Mouse (Mus musculus) liver, adult 2 months (tissue): ENCODE data around the gene 4930550C14Rik. TPM values are rescaled to one million over a fixed set of nuclear protein-coding genes. Genes with fewer than 3 reads are reported as not detected.

ENCODE experiments used
- DNase-seq: peaks from one replicate; pipeline ENCODE4 v3.0.0-alpha.2; 2011; ENCODE audit warnings: low read depth, low spot score; ENCODE audit errors: extremely low read depth
- H3K27ac ChIP-seq: fragments of 200-500 bp; replicated peaks from 2 replicates; pipeline ENCODE4 v1.5.1; 2012; ENCODE audit warnings: low read depth, mild to moderate bottlenecking, control low read depth, inconsistent platforms, low read length; ENCODE audit not compliant: insufficient read depth
- H3K27me3 ChIP-seq: fragments of 200-500 bp; 2 replicates; pipeline ENCODE4 v1.6.1; 2012; ENCODE audit warnings: mild to moderate bottlenecking, moderate library complexity, low read length, inconsistent platforms; ENCODE audit not compliant: control insufficient read depth, insufficient read depth
- H3K36me3 ChIP-seq: fragments of 200-500 bp; 2 replicates; pipeline ENCODE4 v1.6.1; 2012; ENCODE audit warnings: low read length, inconsistent platforms; ENCODE audit not compliant: control insufficient read depth, insufficient read depth
- H3K4me1 ChIP-seq: fragments of 200-500 bp; 2 replicates; pipeline ENCODE4 v1.6.1; 2011; ENCODE audit warnings: low read length; ENCODE audit not compliant: control insufficient read depth, insufficient read depth
- H3K4me3 ChIP-seq: fragments of 200-500 bp; 2 replicates; pipeline ENCODE4 v1.5.1; 2011; ENCODE audit warnings: low read depth, mild to moderate bottlenecking, control low read depth, low read length, moderate library complexity; ENCODE audit not compliant: insufficient read depth
- H3K79me2 ChIP-seq: fragments of 200-500 bp; 2 replicates; pipeline ENCODE4 v1.6.1; 2012; ENCODE audit warnings: inconsistent platforms, mild to moderate bottlenecking, low read length, moderate library complexity; ENCODE audit not compliant: control insufficient read depth, insufficient read depth
- H3K9ac ChIP-seq: fragments of 200-500 bp; 2 replicates; pipeline ENCODE4 v1.6.1; 2012; ENCODE audit warnings: low read depth, mild to moderate bottlenecking, control low read depth, inconsistent platforms, low read length
- CTCF ChIP-seq: fragments of 200-500 bp; IDR thresholded peaks from 2 replicates; pipeline ENCODE4 v1.5.1; 2011; ENCODE audit warnings: low read depth, low read length, control low read depth
- POLR2A ChIP-seq: fragments of 200-500 bp; IDR thresholded peaks from 2 replicates; pipeline ENCODE4 v1.6.1; 2011; ENCODE audit warnings: low read length, control low read depth; ENCODE audit not compliant: insufficient read depth; ENCODE audit errors: extremely low read depth
- WGBS: fragments of 180-500 bp; shearing (Covaris S2); methylation state at CpG from one replicate; pipeline ENCODE4 v1.1.7; 2018; 5-methylcytosine and 5-hydroxymethylcytosine counted together
- polyA plus RNA-seq: library from polyadenylated mRNA; depleted of rRNA; stranded (reverse); fragments of >200 nt; gene quantifications from 2 replicates; pipeline ENCODE4 v1.2.3, GENCODE M21; 2012
- total RNA-seq: library from RNA; depleted of rRNA; stranded (reverse); fragments of >200 nt; gene quantifications from 2 replicates; pipeline ENCODE4 v1.2.3, GENCODE M21; 2014

Gene 4930550C14Rik
- total and polyA plus RNA-seq, 2 experiments, result 0.28 TPM; not detected in 1

- TF ChIP-seq POLR2A (no peak), CTCF (no peak)
- WGBS, result 78% methylated on average over 4 of the region's 4 CpGs
These were observed 6.4 kb downstream of the 4930550C14Rik start for GRCm38 (mm10) chr9:53408548-53408947.

GRCm38 (mm10) chr9:53408953-53409361 is 6.8 kb downstream of the 4930550C14Rik start:
- no peak for DNase-seq
- Histone ChIP-seq H3K4me3 (no peak overlapping the region), H3K79me2 (no peaks in the 10 kb centered on the region), H3K4me1 (no peaks in the 10 kb centered on the region), H3K36me3 (no peaks in the 10 kb centered on the region), H3K9ac (no peak overlapping the region), H3K27me3 (no peaks in the 10 kb centered on the region), H3K27ac (no peak overlapping the region)
- TF ChIP-seq CTCF, result no peak
- no peak for TF ChIP-seq POLR2A
- WGBS, result 88% methylated on average over 2 of the region's 2 CpGs

More at GRCm38 (mm10) chr9:53408548-53408947, 6.4 kb downstream of the 4930550C14Rik start:
- H3K4me3 ChIP-seq, result no peak overlapping the region
- H3K4me1 ChIP-seq, result no peaks in the 10 kb centered on the region
- H3K9ac ChIP-seq, result no peak overlapping the region
- H3K36me3 ChIP-seq, result no peaks in the 10 kb centered on the region
- no peaks in the 10 kb centered on the region for H3K27me3 ChIP-seq
- H3K27ac ChIP-seq, result no peak overlapping the region
- no peaks in the 10 kb centered on the region for H3K79me2 ChIP-seq
- DNase-seq, result no peak

GRCm38 (mm10) chr9:53409427-53409826 is 7.3 kb downstream of the 4930550C14Rik start:
- Histone ChIP-seq H3K4me1 (no peaks in the 10 kb centered on the region), H3K27ac (no peak overlapping the region), H3K36me3 (no peaks in the 10 kb centered on the region), H3K79me2 (no peaks in the 10 kb centered on the region), H3K4me3 (no peak overlapping the region), H3K9ac (no peak overlapping the region), H3K27me3 (no peaks in the 10 kb centered on the region)
- no peak for DNase-seq
- WGBS, result 89% methylated on average over 3 of the region's 3 CpGs
- no peak for TF ChIP-seq CTCF
- TF ChIP-seq POLR2A, result no peak

GRCm38 (mm10) chr9:53422133-53422896 is 20.2 kb downstream of the 4930550C14Rik start:
- Histone ChIP-seq H3K4me3 (no peak overlapping the region), H3K9ac (no peak overlapping the region), H3K36me3 (no peaks in the 10 kb centered on the region), H3K79me2 (no peaks in the 10 kb centered on the region), H3K4me1 (no peaks in the 10 kb centered on the region), H3K27me3 (no peaks in the 10 kb centered on the region), H3K27ac (no peak overlapping the region)
- 46% methylated on average over 9 of the region's 9 CpGs for WGBS
- TF ChIP-seq POLR2A (no peak), CTCF (no peak)
- no peak for DNase-seq

GRCm38 (mm10) chr9:53426726-53427125 is 24.6 kb downstream of the 4930550C14Rik start:
- no peak for TF ChIP-seq CTCF
- TF ChIP-seq POLR2A, result no peak
- H3K9ac ChIP-seq, result no peak overlapping the region

GRCm38 (mm10) chr9:53427638-53428037 is 25.5 kb downstream of the 4930550C14Rik start:
- Histone ChIP-seq H3K36me3 (no peaks in the 10 kb centered on the region), H3K79me2 (no peaks in the 10 kb centered on the region), H3K9ac (no peak overlapping the region), H3K27ac (no peak overlapping the region), H3K27me3 (no peaks in the 10 kb centered on the region), H3K4me1 (no peaks in the 10 kb centered on the region), H3K4me3 (no peak overlapping the region)
- 67% methylated on average over 3 of the region's 3 CpGs for WGBS
- TF ChIP-seq POLR2A (no peak), CTCF (no peak)
- DNase-seq, result no peak

More at GRCm38 (mm10) chr9:53426726-53427125, 24.6 kb downstream of the 4930550C14Rik start:
- no peaks in the 10 kb centered on the region for H3K27me3 ChIP-seq
- no peak for DNase-seq
- no peaks in the 10 kb centered on the region for H3K4me1 ChIP-seq
- no peaks in the 10 kb centered on the region for H3K36me3 ChIP-seq
- WGBS, result 91% methylated on average over 3 of the region's 3 CpGs
- H3K79me2 ChIP-seq, result no peaks in the 10 kb centered on the region
- no peak overlapping the region for H3K27ac ChIP-seq
- H3K4me3 ChIP-seq, result no peak overlapping the region
